12 mouse cellular contexts compared by ENCODE assay signal in the genomic region with DNA sequence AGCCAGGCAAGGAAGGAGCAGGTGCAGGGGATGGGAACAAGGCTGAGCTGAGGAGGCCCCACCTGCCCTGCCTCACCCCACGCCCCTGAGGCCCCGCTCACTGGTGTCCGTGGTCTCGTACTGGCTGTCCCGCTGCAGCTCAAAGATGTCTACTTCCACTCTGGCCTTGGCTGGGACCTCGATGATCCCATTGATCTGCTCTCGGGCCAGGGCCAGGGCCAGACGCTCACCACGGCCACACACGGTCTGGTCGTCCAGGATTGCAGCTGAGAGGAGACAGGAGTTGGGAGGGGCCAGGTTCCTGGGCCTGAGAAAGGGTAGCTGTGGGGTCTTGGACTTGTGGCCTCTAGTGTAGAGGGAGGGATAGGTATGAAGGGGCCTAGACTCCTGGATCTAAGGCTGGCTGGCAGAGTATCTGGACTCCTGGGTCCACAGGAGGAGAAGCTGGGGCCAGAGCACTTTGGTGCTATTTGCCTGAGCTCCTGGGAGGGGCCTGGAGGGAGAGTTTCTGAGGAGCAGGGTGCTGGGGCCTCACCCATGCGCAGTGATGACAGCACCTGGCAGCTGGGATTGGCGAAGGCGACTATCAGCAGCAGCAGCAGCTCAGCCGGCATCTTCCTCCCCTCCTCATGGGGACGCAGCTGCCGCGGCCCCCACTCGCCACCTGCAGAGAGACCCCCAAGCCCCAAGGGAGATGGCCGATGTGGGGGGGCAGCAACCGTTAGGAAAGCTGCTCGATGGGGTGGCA. TPM values are rescaled to one million over a fixed set of nuclear protein-coding genes. Genes with fewer than 3 reads are reported as not detected.
DNase-seq lines count a peak whose midpoint lies in the region; ATAC-seq and TF ChIP-seq lines count a peak whose summit lies in the region.
"Had no signal": no experiment of that assay in that cellular context is flagged by ENCODE, and none has a peak within 500 bp of the region (broad histone marks: within the 10 kb centered on the region; RNA-seq: fewer than 3 reads in every experiment).

No protein-coding gene starts in this region.

- H3K27me3 ChIP-seq in thymus, adult 2 months (ENCODE audit: control insufficient read depth, insufficient read depth, low read length): no peaks in the 10 kb centered on the region; the same call in 1 of the 2 replicates
- no peaks in the 10 kb centered on the region for H3K27me3 ChIP-seq in hindbrain, embryonic 16.5 days (replicated peaks; ENCODE audit: control insufficient read depth, insufficient read depth, low read length)
- H3K27me3 ChIP-seq: stomach, embryonic 15.5 days had no signal

- TF ChIP-seq POLR2A in thymus, adult 2 months (IDR thresholded peaks at IDR 0.05; ENCODE audit: control insufficient read depth, extremely low read depth, insufficient read depth, low read length, poor library complexity): no peak

- no peaks in the 10 kb centered on the region for H3K9me3 ChIP-seq in hindbrain, embryonic 16.5 days (ENCODE audit: control insufficient read depth, low read length)
- H3K9me3 ChIP-seq: stomach, embryonic 15.5 days had no signal

- no peaks in the 10 kb centered on the region for H3K36me3 ChIP-seq in thymus, adult 2 months (ENCODE audit: control insufficient read depth, insufficient read depth, low read length)
- H3K36me3 ChIP-seq in hindbrain, embryonic 16.5 days (ENCODE audit: control insufficient read depth, insufficient read depth, low read length): peaks cover 26% of the 10 kb centered on the region

- no peak for ATAC-seq in hindbrain, embryonic 16.5 days

- TF ChIP-seq CTCF in thymus, adult 2 months (IDR thresholded peaks at IDR 0.05; ENCODE audit: borderline replicate concordance, control insufficient read depth, extremely low read depth, insufficient read depth, low read length, poor library complexity): no peak

- no peak overlapping the region for H3K27ac ChIP-seq in thymus, adult 2 months (ENCODE audit: control insufficient read depth, insufficient read depth, low read length)
- no peak overlapping the region for H3K27ac ChIP-seq in hindbrain, embryonic 16.5 days (ENCODE audit: low read depth, low read length)
- H3K27ac ChIP-seq: stomach, embryonic 15.5 days had no signal

- H3K4me3 ChIP-seq in thymus, adult 2 months (ENCODE audit: control insufficient read depth, insufficient read depth, low read length): no peak overlapping the region
- H3K4me3 ChIP-seq in hindbrain, embryonic 16.5 days (ENCODE audit: low read length): no peak overlapping the region
- H3K4me3 ChIP-seq: stomach, embryonic 15.5 days had no signal

- peak; percentile 40 for DNase-seq in adrenal gland, postnatal 14 days
- no peak for DNase-seq in adrenal gland, postnatal 10 days
- DNase-seq in thymus, postnatal 0 days (ENCODE audit: low spot score): peak; percentile 46
- no peak for DNase-seq in thymus, adult 2 months
- no peak for DNase-seq in urinary bladder, postnatal 10 days (ENCODE audit: low spot score)
- DNase-seq in cerebellum, postnatal 36 days: no peak
- no peak for DNase-seq in urinary bladder, postnatal 36 days (ENCODE audit: low spot score in 2 of 2)
- DNase-seq: heart, postnatal 14 days; kidney, adult 2 months; lung, adult 2 months had no signal

- no peak overlapping the region for H3K9ac ChIP-seq in hindbrain, embryonic 16.5 days (ENCODE audit: low read depth, low read length)
- H3K9ac ChIP-seq: stomach, embryonic 15.5 days had no signal

- H3K4me1 ChIP-seq in thymus, adult 2 months (replicated peaks; ENCODE audit: control insufficient read depth, insufficient read depth, low read length): peaks cover 6% of the 10 kb centered on the region
- peaks cover 32% of the 10 kb centered on the region for H3K4me1 ChIP-seq in hindbrain, embryonic 16.5 days (ENCODE audit: control insufficient read depth, insufficient read depth, low read depth, low read length)

- H3K4me2 ChIP-seq in hindbrain, embryonic 16.5 days (ENCODE audit: low read length): peak overlapping the region; percentile 61
- H3K4me2 ChIP-seq: stomach, embryonic 15.5 days had no signal

- WGBS in thymus, adult 2 months: 81% methylated on average over 22 of the region's 22 CpGs
- WGBS in hindbrain, embryonic 16.5 days: 79% methylated on average over 22 of the region's 22 CpGs

RNA-seq across cellular contexts. Expression of a gene that starts 4.1 kb away (rescaled TPM):
- total RNA-seq in adrenal gland, postnatal 14 days (2021): 18.6 and 21.3 TPM in 2 replicates
- 10 to 100 TPM; 16.1 to 25.3 TPM for total RNA-seq in adrenal gland, postnatal 10 days (2021)
- 0.80 and 1.2 TPM in 2 replicates for polyA plus RNA-seq in thymus, postnatal 0 days (2015; fragmentation: Nextera tagmentation; extraction: Ambion mirVana)
- polyA plus RNA-seq in thymus, adult 2 months (2012; rRNA removed): 19.1 and 23.0 TPM in 2 replicates
- polyA plus RNA-seq in hindbrain, embryonic 16.5 days (2015; fragmentation: Nextera tagmentation; extraction: Ambion mirVana): 12.5 and 15.8 TPM in 2 replicates

RNA-seq across cellular contexts. Expression of a gene that starts 4.3 kb away (rescaled TPM):
- 18.8 and 19.2 TPM in 2 replicates for total RNA-seq in adrenal gland, postnatal 14 days (2021)
- 10 to 100 TPM; 18.3 to 18.5 TPM for total RNA-seq in adrenal gland, postnatal 10 days (2021)
- polyA plus RNA-seq in thymus, postnatal 0 days (2015; fragmentation: Nextera tagmentation; extraction: Ambion mirVana): 18.1 and 20.8 TPM in 2 replicates
- polyA plus RNA-seq in thymus, adult 2 months (2012; rRNA removed): 65.0 and 68.8 TPM in 2 replicates
- polyA plus RNA-seq in hindbrain, embryonic 16.5 days (2015; fragmentation: Nextera tagmentation; extraction: Ambion mirVana): 30.0 and 39.7 TPM in 2 replicates

Comparison
In these comparisons a context has a peak if more than half of its experiments do, and no peak if none do; other contexts are left out.
1. DNase-seq: peak in adrenal gland, postnatal 14 days (single experiment) and thymus, postnatal 0 days (single experiment); none in adrenal gland, postnatal 10 days (single experiment), thymus, adult 2 months (single experiment), urinary bladder, postnatal 10 days (single experiment), cerebellum, postnatal 36 days (0 of 2) and urinary bladder, postnatal 36 days (0 of 2).